Mouse (Mus musculus): ENCODE data around the gene Nol4l. TPM values are rescaled to one million over a fixed set of nuclear protein-coding genes. Genes with fewer than 3 reads are reported as not detected.
A peak's percentile ranks its signal among the peaks of the same experiment; 100 is the strongest.

The Nol4l gene
- polyA plus RNA-seq, 1 experiment from 2014 or later, result 27.9 TPM

DNA sequence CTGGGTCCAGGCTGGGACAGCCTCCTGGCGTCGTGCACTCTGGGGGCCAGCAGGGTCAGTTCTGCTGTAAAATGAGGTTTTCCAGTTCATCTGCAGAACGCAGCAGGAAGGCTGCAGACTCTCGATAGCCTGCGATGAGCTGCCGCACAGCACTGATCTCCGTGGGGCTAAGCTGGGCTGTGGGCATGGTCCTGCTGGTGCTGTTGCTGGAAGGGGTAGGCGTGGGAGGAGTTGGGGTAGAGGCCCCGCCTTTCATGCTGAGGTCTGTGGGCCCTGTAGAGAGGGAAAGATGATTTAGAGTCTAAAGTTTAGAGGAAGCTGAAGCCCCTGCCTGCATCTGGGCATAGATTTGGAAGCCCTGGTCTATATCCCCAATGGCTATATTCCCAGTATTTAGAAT, 118.2 kb downstream of the Nol4l start:
- Histone ChIP-seq H3K27me3 (replicated peaks; ENCODE audit: control insufficient read depth, insufficient read depth, low read length) (no peaks in the 10 kb centered on the region), H3K9ac (ENCODE audit: low read length) (no peak overlapping the region), H3K4me3 (ENCODE audit: low read depth, low read length) (no peak overlapping the region), H3K27ac (ENCODE audit: low read depth) (no peak overlapping the region), H3K4me1 (replicated peaks; ENCODE audit: control insufficient read depth, insufficient read depth, low read length) (0 out of 2 replicates have a peak, but pooled peaks cover 6% of the 10 kb centered on the region), H3K4me2 (ENCODE audit: low read length) (no peak overlapping the region), H3K36me3 (ENCODE audit: control insufficient read depth, insufficient read depth, low read length) (peaks cover 98% of the 10 kb centered on the region), H3K9me3 (ENCODE audit: control insufficient read depth, low read length) (no peaks in the 10 kb centered on the region)
- no peak for DNase-seq (ENCODE audit: low spot score)
- ATAC-seq (replicated peaks; ENCODE audit: low FRiP score, low TSS enrichment, low read depth), result no peak
- 64% methylated on average over 9 of the region's 9 CpGs for WGBS

DNA sequence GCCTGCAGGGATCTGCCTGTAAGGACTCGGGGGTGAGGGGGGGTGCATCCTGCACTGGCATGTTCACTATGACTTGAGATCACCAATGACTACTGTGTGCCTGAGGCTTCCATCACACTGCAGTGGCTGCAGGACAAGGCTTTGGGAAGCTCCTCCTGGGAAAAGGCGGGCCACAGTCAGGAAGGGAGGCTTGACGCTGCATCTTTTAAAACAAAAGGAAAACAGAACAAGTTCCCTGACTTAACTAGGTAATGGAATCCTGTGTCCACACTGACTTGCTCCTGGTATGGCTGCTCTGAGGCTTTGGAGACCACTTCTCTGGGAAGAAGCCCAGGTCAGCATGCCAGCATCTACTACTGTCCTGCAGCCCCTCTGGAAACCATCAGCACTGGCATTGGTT, 120.8 kb downstream of the Nol4l start:
- Histone ChIP-seq H3K36me3 (ENCODE audit: control insufficient read depth, insufficient read depth, low read length) (peaks cover 83% of the 10 kb centered on the region), H3K9me3 (ENCODE audit: control insufficient read depth, low read length) (no peaks in the 10 kb centered on the region), H3K27ac (ENCODE audit: low read depth) (no peak overlapping the region), H3K4me1 (replicated peaks; ENCODE audit: control insufficient read depth, insufficient read depth, low read length) (0 out of 2 replicates have a peak, but pooled peaks cover 6% of the 10 kb centered on the region), H3K4me2 (ENCODE audit: low read length) (no peak overlapping the region), H3K27me3 (replicated peaks; ENCODE audit: control insufficient read depth, insufficient read depth, low read length) (no peaks in the 10 kb centered on the region), H3K4me3 (ENCODE audit: low read depth, low read length) (no peak overlapping the region), H3K9ac (ENCODE audit: low read length) (no peak overlapping the region)
- DNase-seq (ENCODE audit: low spot score) (no peak), ATAC-seq (replicated peaks; ENCODE audit: low FRiP score, low TSS enrichment, low read depth) (no peak)
- WGBS, result 78% methylated on average over 3 of the region's 3 CpGs

GRCm38 (mm10) chr2:153406882-153407281, 122.9 kb downstream of the Nol4l start:
- H3K4me1 ChIP-seq (replicated peaks; ENCODE audit: control insufficient read depth, insufficient read depth, low read length), result 0 out of 2 replicates have a peak, but pooled peaks cover 6% of the 10 kb centered on the region
- DNase-seq (ENCODE audit: low spot score), result no peak
- WGBS, result 85% methylated on average over 6 of the region's 6 CpGs
- H3K4me2 ChIP-seq (ENCODE audit: low read length), result no peak overlapping the region
- H3K9me3 ChIP-seq (ENCODE audit: control insufficient read depth, low read length), result no peaks in the 10 kb centered on the region
- H3K36me3 ChIP-seq (ENCODE audit: control insufficient read depth, insufficient read depth, low read length), result peaks cover 75% of the 10 kb centered on the region
- H3K27me3 ChIP-seq (replicated peaks; ENCODE audit: control insufficient read depth, insufficient read depth, low read length), result no peaks in the 10 kb centered on the region
- H3K4me3 ChIP-seq (ENCODE audit: low read depth, low read length), result no peak overlapping the region
- H3K27ac ChIP-seq (ENCODE audit: low read depth), result no peak overlapping the region; the same call in 1 of the 2 replicates
- no peak overlapping the region for H3K9ac ChIP-seq (ENCODE audit: low read length)
- ATAC-seq (replicated peaks; ENCODE audit: low FRiP score, low TSS enrichment, low read depth), result no peak

- DNase-seq (ENCODE audit: low spot score), result no peak
- Histone ChIP-seq H3K9me3 (ENCODE audit: control insufficient read depth, low read length) (no peaks in the 10 kb centered on the region), H3K4me2 (ENCODE audit: low read length) (no peak overlapping the region), H3K4me3 (ENCODE audit: low read depth, low read length) (no peak overlapping the region), H3K27ac (ENCODE audit: low read depth) (no peak overlapping the region; the same call in 1 of the 2 replicates), H3K27me3 (replicated peaks; ENCODE audit: control insufficient read depth, insufficient read depth, low read length) (no peaks in the 10 kb centered on the region), H3K4me1 (replicated peaks; ENCODE audit: control insufficient read depth, insufficient read depth, low read length) (no peaks in the 10 kb centered on the region), H3K36me3 (ENCODE audit: control insufficient read depth, insufficient read depth, low read length) (peaks cover 75% of the 10 kb centered on the region), H3K9ac (ENCODE audit: low read length) (no peak overlapping the region)
- ATAC-seq (replicated peaks; ENCODE audit: low FRiP score, low TSS enrichment, low read depth), result peak; percentile 73
- 67% methylated on average over 3 of the region's 3 CpGs for WGBS
Observed at GRCm38 (mm10) chr2:153404882-153405281, 124.9 kb downstream of the Nol4l start.

GRCm38 (mm10) chr2:153404062-153404461, 125.7 kb downstream of the Nol4l start:
- Histone ChIP-seq H3K27ac (ENCODE audit: low read depth) (no peak overlapping the region; the same call in 1 of the 2 replicates), H3K4me1 (replicated peaks; ENCODE audit: control insufficient read depth, insufficient read depth, low read length) (no peaks in the 10 kb centered on the region), H3K9me3 (ENCODE audit: control insufficient read depth, low read length) (no peaks in the 10 kb centered on the region), H3K9ac (ENCODE audit: low read length) (no peak overlapping the region), H3K4me2 (ENCODE audit: low read length) (no peak overlapping the region), H3K27me3 (replicated peaks; ENCODE audit: control insufficient read depth, insufficient read depth, low read length) (no peaks in the 10 kb centered on the region), H3K36me3 (ENCODE audit: control insufficient read depth, insufficient read depth, low read length) (peaks cover 75% of the 10 kb centered on the region), H3K4me3 (ENCODE audit: low read depth, low read length) (no peak overlapping the region)
- DNase-seq (ENCODE audit: low spot score), result no peak
- WGBS, result 87% methylated on average over 3 of the region's 3 CpGs
- ATAC-seq (replicated peaks; ENCODE audit: low FRiP score, low TSS enrichment, low read depth), result no peak

GRCm38 (mm10) chr2:153399166-153399565, 130.6 kb downstream of the Nol4l start:
- 90% methylated on average over 15 of the region's 15 CpGs for WGBS
- no peaks in the 10 kb centered on the region for H3K4me1 ChIP-seq (replicated peaks; ENCODE audit: control insufficient read depth, insufficient read depth, low read length)

DNA sequence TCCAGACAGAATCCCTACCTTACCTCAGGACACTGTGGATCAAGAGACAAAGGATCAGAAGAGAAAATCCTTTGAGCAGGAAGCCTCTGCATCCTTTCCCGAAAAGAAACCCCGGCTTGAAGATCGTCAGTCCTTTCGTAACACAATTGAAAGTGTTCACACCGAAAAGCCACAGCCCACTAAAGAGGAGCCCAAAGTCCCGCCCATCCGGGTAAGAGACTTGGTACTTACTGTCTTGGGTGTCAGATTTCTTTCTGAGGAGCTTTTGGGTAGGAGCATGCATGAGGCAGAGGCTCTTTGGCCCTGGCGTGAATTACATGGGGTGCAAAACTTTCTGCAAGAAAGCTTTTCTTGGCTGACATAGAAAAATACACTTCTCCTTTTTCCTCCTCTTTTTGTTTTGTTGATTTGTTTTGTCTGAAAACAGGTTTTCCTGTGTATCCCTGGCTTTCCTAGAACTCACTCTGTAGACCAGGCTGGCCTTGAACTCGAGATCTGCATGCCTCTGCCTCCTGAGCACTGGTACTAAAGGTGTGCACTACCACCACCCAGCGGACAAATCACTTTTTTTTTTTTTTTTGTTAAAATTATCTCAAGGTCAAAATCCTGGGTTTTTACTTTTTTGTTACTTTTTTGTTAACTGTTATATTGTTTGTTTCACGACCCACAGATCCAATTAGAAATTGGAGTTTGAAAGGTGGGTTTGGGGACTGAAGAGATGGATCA, 131.8 kb downstream of the Nol4l start:
- no peaks in the 10 kb centered on the region for H3K27me3 ChIP-seq (replicated peaks; ENCODE audit: control insufficient read depth, insufficient read depth, low read length)
- no peaks in the 10 kb centered on the region for H3K4me1 ChIP-seq (replicated peaks; ENCODE audit: control insufficient read depth, insufficient read depth, low read length)
- peaks cover 3% of the 10 kb centered on the region; the same call in 1 of the 2 replicates for H3K9me3 ChIP-seq (ENCODE audit: control insufficient read depth, low read length)
- H3K27ac ChIP-seq (ENCODE audit: low read depth), result no peak overlapping the region
- ATAC-seq (replicated peaks; ENCODE audit: low FRiP score, low TSS enrichment, low read depth), result no peak
- H3K4me2 ChIP-seq (ENCODE audit: low read length), result no peak overlapping the region
- DNase-seq (ENCODE audit: low spot score), result no peak
- peaks cover 97% of the 10 kb centered on the region for H3K36me3 ChIP-seq (ENCODE audit: control insufficient read depth, insufficient read depth, low read length)
- H3K4me3 ChIP-seq (ENCODE audit: low read depth, low read length), result no peak overlapping the region
- 92% methylated on average over 11 of the region's 11 CpGs for WGBS
- no peak overlapping the region for H3K9ac ChIP-seq (ENCODE audit: low read length)

More at GRCm38 (mm10) chr2:153399166-153399565, 130.6 kb downstream of the Nol4l start:
- no peak overlapping the region for H3K27ac ChIP-seq (ENCODE audit: low read depth)
- no peak overlapping the region for H3K4me3 ChIP-seq (ENCODE audit: low read depth, low read length)
- ATAC-seq (replicated peaks; ENCODE audit: low FRiP score, low TSS enrichment, low read depth) (no peak), DNase-seq (ENCODE audit: low spot score) (no peak)
- peaks cover 89% of the 10 kb centered on the region for H3K36me3 ChIP-seq (ENCODE audit: control insufficient read depth, insufficient read depth, low read length)
- H3K27me3 ChIP-seq (replicated peaks; ENCODE audit: control insufficient read depth, insufficient read depth, low read length), result no peaks in the 10 kb centered on the region
- no peak overlapping the region for H3K9ac ChIP-seq (ENCODE audit: low read length)
- peaks cover 3% of the 10 kb centered on the region; the same call in 1 of the 2 replicates for H3K9me3 ChIP-seq (ENCODE audit: control insufficient read depth, low read length)
- H3K4me2 ChIP-seq (ENCODE audit: low read length), result no peak overlapping the region

DNA sequence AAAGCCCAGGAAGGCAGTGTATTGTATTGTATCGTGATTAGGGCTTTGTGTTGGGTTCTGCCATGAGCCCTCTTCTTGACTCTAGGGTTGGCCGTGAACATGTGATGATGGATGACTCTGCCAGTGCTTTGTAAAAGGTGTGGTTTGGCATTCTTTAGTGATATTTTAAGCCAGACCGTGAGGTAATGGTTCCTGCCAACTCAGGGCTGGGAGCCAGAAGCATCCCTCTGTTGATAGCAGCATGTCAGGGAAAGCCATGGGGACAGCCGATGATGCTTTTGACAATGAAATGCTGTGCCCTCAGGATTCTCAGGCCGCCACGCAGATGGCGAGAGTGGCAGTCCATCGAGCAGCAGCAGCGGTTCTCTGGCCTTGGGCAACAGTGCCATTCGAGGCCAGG, 136.7 kb downstream of the Nol4l start:
- DNase-seq (ENCODE audit: low spot score), result no peak
- H3K27ac ChIP-seq (ENCODE audit: low read depth), result no peak overlapping the region
- peaks cover 3% of the 10 kb centered on the region; the same call in 1 of the 2 replicates for H3K9me3 ChIP-seq (ENCODE audit: control insufficient read depth, low read length)
- H3K4me2 ChIP-seq (ENCODE audit: low read length), result no peak overlapping the region
- WGBS, result 91% methylated on average over 10 of the region's 10 CpGs
- H3K27me3 ChIP-seq (replicated peaks; ENCODE audit: control insufficient read depth, insufficient read depth, low read length), result no peaks in the 10 kb centered on the region
- no peak overlapping the region for H3K4me3 ChIP-seq (ENCODE audit: low read depth, low read length)
- H3K4me1 ChIP-seq (replicated peaks; ENCODE audit: control insufficient read depth, insufficient read depth, low read length), result no peaks in the 10 kb centered on the region
- H3K9ac ChIP-seq (ENCODE audit: low read length), result no peak overlapping the region
- no peak for ATAC-seq (replicated peaks; ENCODE audit: low FRiP score, low TSS enrichment, low read depth)
- peaks cover 80% of the 10 kb centered on the region for H3K36me3 ChIP-seq (ENCODE audit: control insufficient read depth, insufficient read depth, low read length)

GRCm38 (mm10) chr2:153389831-153390230, 139.9 kb downstream of the Nol4l start:
- Histone ChIP-seq H3K36me3 (ENCODE audit: control insufficient read depth, insufficient read depth, low read length) (peaks cover 57% of the 10 kb centered on the region), H3K4me3 (ENCODE audit: low read depth, low read length) (no peak overlapping the region), H3K27ac (ENCODE audit: low read depth) (no peak overlapping the region), H3K9ac (ENCODE audit: low read length) (no peak overlapping the region), H3K4me1 (replicated peaks; ENCODE audit: control insufficient read depth, insufficient read depth, low read length) (no peaks in the 10 kb centered on the region), H3K27me3 (replicated peaks; ENCODE audit: control insufficient read depth, insufficient read depth, low read length) (no peaks in the 10 kb centered on the region), H3K4me2 (ENCODE audit: low read length) (no peak overlapping the region), H3K9me3 (ENCODE audit: control insufficient read depth, low read length) (peaks cover 3% of the 10 kb centered on the region; the same call in 1 of the 2 replicates)
- WGBS, result 89% methylated on average over 2 of the region's 2 CpGs
- DNase-seq (ENCODE audit: low spot score) (no peak), ATAC-seq (replicated peaks; ENCODE audit: low FRiP score, low TSS enrichment, low read depth) (no peak)

Data from intestine, embryonic 14.5 days (tissue).